Mouse (Mus musculus) erythroblast, embryonic 14.5 days (primary cell): ENCODE results near the gene a. TPM values are rescaled to one million over a fixed set of nuclear protein-coding genes. Genes with fewer than 3 reads are reported as not detected.

Source experiments
- H3K27me3 ChIP-seq: 2 replicates; pipeline ENCODE4 v1.6.1; 2012; ENCODE audit warnings: inconsistent platforms; ENCODE audit not compliant: control insufficient read depth
- H3K36me3 ChIP-seq: 2 replicates; pipeline ENCODE4 v1.6.1; 2012; ENCODE audit warnings: mild to moderate bottlenecking, inconsistent platforms; ENCODE audit not compliant: control insufficient read depth
- H3K4me1 ChIP-seq: 2 replicates; pipeline ENCODE4 v1.6.1; 2012; ENCODE audit warnings: inconsistent platforms; ENCODE audit not compliant: control insufficient read depth
- H3K4me3 ChIP-seq: replicated peaks from 2 replicates; pipeline ENCODE3; 2012; ENCODE audit warnings: moderate library complexity, mild to moderate bottlenecking, inconsistent platforms
- H3K9me3 ChIP-seq: 2 replicates; pipeline ENCODE4 v1.6.1; 2012; ENCODE audit warnings: low read length, inconsistent platforms, mixed read lengths; ENCODE audit not compliant: control insufficient read depth
- GATA1 ChIP-seq: IDR thresholded peaks from 2 replicates; pipeline ENCODE4 v1.6.1; 2012; ENCODE audit warnings: low read length, inconsistent platforms, mixed read lengths
- TAL1 ChIP-seq: IDR thresholded peaks from 3 replicates; pipeline ENCODE4 v1.6.1; 2012; ENCODE audit warnings: low read length, inconsistent platforms, mixed read lengths
- polyA plus RNA-seq: library from polyadenylated mRNA; stranded (reverse); fragments of >175 nt; gene quantifications from 2 replicates; pipeline ENCODE4 v1.2.3, GENCODE M21; 2012

Gene a
- polyA plus RNA-seq, 1 experiment, result not detected

DNA sequence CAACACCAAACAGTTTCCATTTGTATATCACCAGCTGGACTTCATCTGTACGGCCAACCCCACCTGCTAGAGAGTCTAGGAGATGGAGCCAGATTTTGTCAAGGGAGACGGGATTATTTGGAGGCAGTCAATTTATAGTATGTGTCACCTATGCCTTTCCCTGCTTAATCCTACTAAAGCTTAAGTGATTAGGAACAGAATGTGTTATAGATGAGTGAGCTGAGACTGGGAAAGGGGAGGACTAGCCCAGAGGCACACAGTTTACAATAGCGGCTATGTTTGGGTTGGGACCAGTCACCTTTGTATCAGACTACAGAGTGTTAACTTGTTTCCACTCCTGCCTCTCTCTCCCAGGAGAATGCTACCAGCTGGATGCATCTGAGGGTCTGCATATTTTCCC, 11.6 kb upstream of the a start:
- H3K9me3 ChIP-seq, result no peaks in the 10 kb centered on the region
- H3K27me3 ChIP-seq, result peaks cover 22% of the 10 kb centered on the region
- H3K4me3 ChIP-seq, result no peak overlapping the region
- H3K36me3 ChIP-seq, result no peaks in the 10 kb centered on the region
- TF ChIP-seq TAL1, result no peak
- H3K4me1 ChIP-seq, result peaks cover 22% of the 10 kb centered on the region

DNA sequence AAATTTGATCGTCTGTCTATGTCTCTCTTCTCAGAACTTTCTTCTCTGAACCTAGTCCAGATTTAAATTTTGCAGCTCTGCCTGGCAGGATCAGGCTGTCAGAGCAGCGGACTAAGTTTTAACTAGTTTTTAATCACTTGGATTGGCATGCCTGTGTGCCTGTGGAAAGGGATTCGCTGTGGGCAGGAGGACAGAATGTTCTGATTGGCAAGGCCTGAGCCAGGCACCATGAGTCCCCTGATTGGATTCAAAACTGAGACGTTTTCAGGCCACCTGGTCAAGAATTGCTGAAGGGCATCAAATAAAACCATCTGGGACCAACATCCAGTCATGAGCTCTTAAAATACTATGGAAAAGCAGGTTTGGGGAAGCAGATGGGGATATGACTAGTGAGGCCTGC, 8.8 kb upstream of the a start:
- Histone ChIP-seq H3K4me1 (peaks cover 43% of the 10 kb centered on the region), H3K4me3 (no peak overlapping the region)
- TF ChIP-seq GATA1 (no peak), TAL1 (no peak)

GRCm38 (mm10) chr2:154782856-154783650, 8.1 kb upstream of the a start:
- peaks cover 48% of the 10 kb centered on the region for H3K4me1 ChIP-seq
- H3K36me3 ChIP-seq, result no peaks in the 10 kb centered on the region; the same call in 1 of the 2 replicates
- TF ChIP-seq GATA1 (no peak), TAL1 (no peak)
- H3K9me3 ChIP-seq, result no peaks in the 10 kb centered on the region
- peaks cover 22% of the 10 kb centered on the region for H3K27me3 ChIP-seq
- H3K4me3 ChIP-seq, result no peak overlapping the region

More for the DNA sequence above, 8.8 kb upstream of the a start:
- Histone ChIP-seq H3K36me3 (no peaks in the 10 kb centered on the region), H3K9me3 (no peaks in the 10 kb centered on the region), H3K27me3 (peaks cover 22% of the 10 kb centered on the region)

GRCm38 (mm10) chr2:154785284-154785683, 5.9 kb upstream of the a start:
- Histone ChIP-seq H3K36me3 (no peaks in the 10 kb centered on the region; the same call in 1 of the 2 replicates), H3K9me3 (no peaks in the 10 kb centered on the region), H3K27me3 (peaks cover 10% of the 10 kb centered on the region), H3K4me3 (no peak overlapping the region), H3K4me1 (peaks cover 69% of the 10 kb centered on the region)
- TF ChIP-seq TAL1 (no peak), GATA1 (no peak)

DNA sequence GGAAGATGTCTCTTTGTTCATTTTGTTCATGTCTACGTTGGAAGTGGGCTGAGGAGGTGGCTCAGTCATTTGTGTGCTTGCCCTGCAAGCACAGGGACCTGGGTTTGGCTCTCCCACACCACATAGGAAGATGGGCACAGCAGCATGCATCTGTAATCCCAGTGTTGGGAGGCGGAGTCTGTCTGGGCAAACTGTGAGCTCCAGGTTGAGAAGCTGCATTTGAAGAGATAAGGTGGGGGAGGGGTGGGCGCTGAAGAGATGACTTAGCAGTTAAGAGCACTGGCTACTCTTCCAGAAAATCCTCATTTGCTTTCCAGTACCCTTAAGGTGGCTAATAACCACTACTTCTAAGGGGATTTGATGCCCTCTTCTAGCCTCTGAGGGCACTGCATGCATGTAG, 5.0 kb upstream of the a start:
- no peaks in the 10 kb centered on the region for H3K9me3 ChIP-seq
- peaks cover 71% of the 10 kb centered on the region for H3K4me1 ChIP-seq
- peak overlapping the region; percentile 50 for H3K4me3 ChIP-seq
- peaks cover 6% of the 10 kb centered on the region for H3K27me3 ChIP-seq
- TF ChIP-seq TAL1 (peak; percentile 75), GATA1 (peak; percentile 58)
- no peaks in the 10 kb centered on the region; the same call in 1 of the 2 replicates for H3K36me3 ChIP-seq

DNA sequence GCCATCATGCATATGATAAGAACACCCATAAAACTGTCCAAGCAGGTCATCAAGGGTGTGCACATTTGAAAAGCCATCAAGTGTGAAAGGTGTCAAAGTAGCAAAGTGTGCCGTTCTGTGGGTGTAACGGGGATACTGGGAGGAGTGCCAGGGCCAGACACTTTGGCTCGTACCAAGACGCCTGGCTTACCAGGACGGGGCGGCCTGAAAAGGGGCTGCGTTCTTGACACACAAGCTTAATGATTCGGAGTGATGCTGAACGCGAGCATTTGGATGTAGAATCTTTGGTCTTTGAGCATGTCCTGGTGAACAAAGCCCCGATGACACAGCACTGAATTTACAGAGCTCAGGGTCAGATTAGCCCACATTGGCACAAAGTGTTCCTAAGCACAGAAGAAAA, 4.4 kb upstream of the a start:
- Histone ChIP-seq H3K4me1 (peaks cover 71% of the 10 kb centered on the region), H3K4me3 (peak overlapping the region; percentile 50), H3K36me3 (no peaks in the 10 kb centered on the region; the same call in 1 of the 2 replicates), H3K9me3 (no peaks in the 10 kb centered on the region), H3K27me3 (peaks cover 3% of the 10 kb centered on the region)
- TF ChIP-seq GATA1, result no peak
- no peak for TF ChIP-seq TAL1

DNA sequence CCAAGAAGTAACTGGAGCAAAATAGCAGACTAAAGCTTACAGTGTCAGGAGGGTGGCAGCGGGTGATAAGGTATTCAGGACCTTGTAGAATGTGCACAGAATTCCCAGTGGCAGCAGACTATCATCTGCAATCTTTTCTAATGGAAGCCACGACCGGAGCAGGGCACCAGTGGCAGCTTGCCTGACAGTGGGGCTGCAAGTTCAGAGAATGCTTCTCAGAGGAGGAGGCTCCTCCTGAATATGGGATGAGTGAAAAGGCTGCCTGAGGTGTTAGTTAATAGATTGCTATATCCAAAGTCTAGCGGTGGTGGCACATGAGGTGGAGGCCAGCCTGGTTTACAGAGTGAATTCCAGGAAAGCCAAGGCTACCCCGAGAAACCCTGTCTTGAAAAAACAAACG, 1.8 kb upstream of the a start:
- peaks cover 79% of the 10 kb centered on the region for H3K4me1 ChIP-seq
- H3K9me3 ChIP-seq, result no peaks in the 10 kb centered on the region
- peak overlapping the region; percentile 98 for H3K4me3 ChIP-seq
- no peaks in the 10 kb centered on the region for H3K27me3 ChIP-seq
- TF ChIP-seq GATA1 (no peak), TAL1 (no peak)
- peaks cover 24% of the 10 kb centered on the region for H3K36me3 ChIP-seq

- peak overlapping the region; percentile 98 for H3K4me3 ChIP-seq
- peaks cover 32% of the 10 kb centered on the region for H3K36me3 ChIP-seq
- no peak for TF ChIP-seq GATA1
- TF ChIP-seq TAL1, result no peak
- peaks cover 80% of the 10 kb centered on the region for H3K4me1 ChIP-seq
- no peaks in the 10 kb centered on the region for H3K9me3 ChIP-seq
- H3K27me3 ChIP-seq, result no peaks in the 10 kb centered on the region
Measured at GRCm38 (mm10) chr2:154789977-154790655, 1.1 kb upstream of the a start.
